Mouse (Mus musculus) left cerebral cortex, adult 11 months (tissue): Measurements from ENCODE around the gene Ost4.

Experiments used
- DNase-seq: peaks from one replicate; pipeline ENCODE4 v3.0.0; 2022; ENCODE audit warnings: low spot score

The Ost4 gene

DNA sequence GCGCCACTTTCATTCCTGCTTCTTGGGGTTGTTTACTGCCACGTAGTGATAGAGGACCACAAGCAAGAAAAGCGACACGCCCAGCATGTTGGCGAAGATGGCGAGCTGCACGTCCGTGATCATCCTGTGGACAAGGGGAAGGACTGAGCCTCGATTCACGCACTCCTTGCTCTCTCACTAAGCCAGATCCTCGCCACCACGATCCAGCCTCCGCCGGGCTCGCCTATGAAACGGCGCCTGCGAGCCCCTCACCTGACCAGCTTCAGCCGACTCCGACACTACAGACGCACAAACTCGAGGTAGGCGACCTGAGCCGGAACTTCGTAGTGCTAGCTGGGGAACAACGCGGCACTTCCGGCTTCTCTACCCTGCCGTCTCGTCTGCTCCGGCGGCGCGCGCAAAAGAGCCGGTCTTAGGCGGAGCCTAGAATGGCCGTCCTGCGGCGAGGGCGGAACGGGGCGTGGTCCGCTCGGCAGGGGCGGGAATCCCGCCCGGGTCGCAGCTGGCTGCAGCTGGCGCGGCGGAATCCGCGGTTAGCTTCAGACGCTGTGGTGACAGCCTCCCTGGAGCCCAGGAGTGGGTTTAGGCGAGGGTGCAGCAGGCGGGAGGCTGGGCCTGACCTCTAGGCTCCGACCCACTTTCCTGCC is at the start of gene Ost4:
TSS of gene Ost4 (minus strand) at position 376 of the 647 bp plus-strand sequence.
- peak; percentile 89 for DNase-seq

DNA sequence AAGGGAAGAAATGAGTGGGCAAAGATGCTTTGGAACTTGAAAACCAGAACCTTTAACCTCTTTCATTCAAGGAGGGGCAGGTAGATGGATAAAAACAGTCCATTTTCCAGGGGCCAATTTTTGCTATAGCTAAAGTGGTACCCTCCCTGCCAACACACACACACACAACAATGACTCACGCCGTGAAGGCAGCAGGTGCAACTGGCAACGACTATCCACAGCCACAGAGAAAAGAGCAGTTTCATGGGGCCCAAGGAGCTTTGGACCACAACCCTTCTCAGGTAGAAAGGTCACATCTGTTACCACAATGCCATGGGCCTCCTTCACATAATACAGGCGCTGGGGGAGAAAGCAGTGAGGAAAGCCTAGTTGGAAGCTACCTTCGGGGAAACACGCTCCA is 48.2 kb upstream of the Ost4 start:
- no peak for DNase-seq

- DNase-seq, result no peak
Observed at GRCm38 (mm10) chr5:30954556-30954955, 47.0 kb upstream of the Ost4 start.

DNA sequence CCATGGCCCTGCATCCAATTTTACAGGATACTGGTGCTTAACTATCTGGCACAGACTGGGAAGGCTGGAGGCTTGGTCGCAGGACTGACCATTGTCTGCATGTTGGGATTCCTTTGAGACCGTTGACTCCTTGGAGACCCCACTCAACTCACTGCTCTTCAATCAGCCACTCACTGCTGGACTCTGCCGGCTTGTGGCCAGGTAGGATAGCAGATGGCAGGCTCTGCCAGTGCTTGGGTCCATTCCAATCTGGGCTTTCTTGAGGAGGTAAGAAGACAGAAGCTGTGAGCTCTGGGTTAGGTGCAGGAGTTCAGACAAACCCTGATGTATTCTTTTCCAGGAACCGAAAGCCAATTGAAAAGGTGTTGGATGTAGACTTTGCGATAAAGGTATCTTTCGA is 46.5 kb upstream of the Ost4 start:
- DNase-seq, result no peak

DNA sequence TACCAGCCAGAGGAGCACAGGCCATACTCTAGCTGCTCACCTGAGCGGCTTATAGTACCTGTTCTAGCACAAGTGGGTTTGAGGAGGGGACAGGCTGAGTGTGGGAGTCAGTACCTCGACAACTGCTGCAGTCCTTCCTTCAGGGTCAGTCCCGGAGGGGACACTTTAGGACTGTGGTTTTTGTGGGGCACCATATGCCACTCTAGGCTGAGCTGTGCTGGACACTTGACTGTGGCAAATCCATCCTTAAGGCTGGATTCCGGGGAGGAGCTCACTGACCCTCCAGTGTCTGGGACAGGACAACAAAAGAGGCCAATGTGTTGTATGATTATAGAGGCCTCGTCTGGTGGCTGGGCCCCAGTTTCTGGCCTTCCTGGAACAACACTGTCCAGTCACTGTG is 45.0 kb upstream of the Ost4 start:
- no peak for DNase-seq

GRCm38 (mm10) chr5:30951706-30952105 is 44.1 kb upstream of the Ost4 start:
- DNase-seq, result no peak

DNA sequence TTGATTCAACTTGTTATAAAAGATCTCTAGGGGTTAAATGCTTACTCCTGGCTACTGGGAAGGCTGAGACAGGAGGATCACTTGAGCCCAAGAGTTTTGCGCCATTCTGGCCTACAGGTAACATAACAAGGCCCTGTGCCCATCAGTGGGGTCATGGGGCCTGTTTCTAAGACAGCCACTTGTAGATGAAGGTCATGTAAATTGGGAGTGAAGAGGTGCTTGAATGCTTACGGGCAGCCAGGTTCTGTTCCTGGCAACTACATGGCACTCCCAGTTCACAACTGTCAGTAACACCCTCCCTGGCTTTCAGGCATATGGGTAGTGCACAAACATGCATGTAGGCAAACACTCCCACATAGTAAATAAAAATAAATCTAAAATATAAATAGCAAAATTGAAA is 43.3 kb upstream of the Ost4 start:
- no peak for DNase-seq

GRCm38 (mm10) chr5:30950451-30950850 is 42.9 kb upstream of the Ost4 start:
- DNase-seq, result no peak

- DNase-seq, result peak; percentile 83
Observed at GRCm38 (mm10) chr5:30949654-30950326, 42.2 kb upstream of the Ost4 start.

GRCm38 (mm10) chr5:30948620-30949019 is 41.0 kb upstream of the Ost4 start:
- DNase-seq, result no peak

- DNase-seq, result peak; percentile 59
Observed at GRCm38 (mm10) chr5:30944956-30945781, 37.6 kb upstream of the Ost4 start, which contains the start of gene Cgref1. Gene Cgref1 (minus strand): TSS chr5:30945591.

DNA sequence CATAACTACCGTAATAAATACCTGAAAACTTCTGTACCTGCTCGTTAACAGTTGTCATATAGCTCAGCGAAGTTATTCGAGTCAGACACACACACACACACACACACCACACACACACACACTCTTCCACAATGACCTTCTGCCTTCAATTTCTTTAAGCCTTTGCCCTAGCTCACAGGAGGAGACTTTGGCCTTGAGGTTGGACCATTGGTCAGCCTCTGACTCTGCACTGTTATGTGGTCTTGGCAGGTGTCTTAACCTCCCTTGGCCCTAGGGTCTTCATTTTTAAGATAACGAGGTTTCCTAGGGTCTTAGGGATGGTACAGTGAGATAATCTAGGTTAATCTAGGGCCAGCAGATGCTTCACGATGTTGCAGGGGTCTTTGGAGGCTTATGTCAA is 36.8 kb upstream of the Ost4 start:
- DNase-seq, result no peak

- DNase-seq, result no peak
Observed at GRCm38 (mm10) chr5:30943004-30943403, 35.4 kb upstream of the Ost4 start.

DNA sequence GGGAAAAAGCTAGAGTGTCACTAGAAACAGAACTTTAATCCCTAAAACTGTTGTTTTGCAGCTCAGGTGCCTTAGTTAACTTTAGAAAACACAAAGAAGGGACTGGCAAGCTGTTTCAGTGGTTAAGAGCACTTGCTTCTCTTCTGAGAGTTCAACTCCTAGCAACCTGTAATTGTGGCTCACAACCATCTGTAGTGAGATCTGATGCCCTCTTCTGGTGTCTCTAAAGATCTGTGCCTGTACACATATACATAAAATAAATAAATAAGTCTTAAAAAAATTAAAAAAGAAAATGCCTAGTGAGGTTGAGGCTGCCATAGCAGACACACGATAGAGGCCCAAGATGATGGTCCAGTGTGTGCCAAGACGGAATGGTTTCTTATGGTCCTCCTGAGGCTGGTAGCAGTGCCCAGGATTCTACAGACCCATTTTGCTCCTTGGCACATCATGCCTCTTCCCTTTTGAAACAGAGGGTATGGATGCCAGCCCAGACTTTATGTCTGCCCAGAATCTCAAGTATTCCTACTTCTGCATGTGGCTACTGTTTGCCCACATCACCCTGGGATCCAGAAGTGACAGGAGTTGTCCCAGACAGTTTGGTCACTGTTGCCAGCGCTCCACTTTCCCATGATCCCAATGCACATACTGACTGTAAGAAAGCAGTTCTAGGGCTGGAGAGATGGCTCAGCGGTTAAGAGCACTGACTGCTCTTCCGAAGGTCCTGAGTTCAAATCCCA is 27.3 kb upstream of the Ost4 start:
- no peak for DNase-seq

GRCm38 (mm10) chr5:30933705-30934104 is 26.1 kb upstream of the Ost4 start:
- DNase-seq, result no peak

- no peak for DNase-seq
Observed at GRCm38 (mm10) chr5:30931378-30931777, 23.8 kb upstream of the Ost4 start.

DNA sequence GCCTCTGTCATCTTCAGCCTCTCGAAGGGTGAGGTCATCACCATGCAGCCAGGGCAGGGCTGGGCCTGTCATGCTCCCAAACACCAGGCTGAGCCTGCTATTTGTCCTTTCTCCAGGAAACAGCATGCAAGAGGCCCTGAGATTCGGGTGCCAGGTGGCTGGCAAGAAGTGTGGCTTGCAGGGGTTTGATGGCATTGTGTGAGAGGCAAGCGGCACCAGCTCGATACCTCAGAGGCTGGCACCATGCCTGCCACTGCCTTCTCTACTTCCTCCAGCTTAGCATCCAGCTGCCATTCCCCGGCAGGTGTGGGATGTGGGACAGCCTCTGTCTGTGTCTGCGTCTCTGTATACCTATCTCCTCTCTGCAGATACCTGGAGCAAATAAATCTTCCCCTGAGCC is 23.3 kb upstream of the Ost4 start:
- no peak for DNase-seq

DNA sequence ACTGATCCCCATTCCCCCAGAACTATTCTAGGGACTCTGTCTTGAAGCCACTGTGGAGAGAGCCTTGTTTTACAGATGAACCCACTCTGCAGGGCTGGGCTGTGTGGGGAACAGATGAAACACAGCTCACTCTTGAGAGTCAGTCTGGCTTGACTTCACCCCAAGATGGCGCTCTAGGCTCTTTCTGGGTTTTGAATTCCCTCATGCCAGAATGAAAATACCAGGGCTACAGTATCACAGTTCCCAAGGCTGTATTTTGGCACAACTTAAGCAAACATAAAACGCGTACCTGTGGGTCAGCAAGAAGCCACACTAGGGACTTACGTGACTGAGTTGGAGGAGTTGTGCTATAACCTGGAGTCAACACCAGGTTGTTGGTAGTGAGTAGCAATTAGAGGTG is 22.5 kb upstream of the Ost4 start:
- peak; percentile 69 for DNase-seq

GRCm38 (mm10) chr5:30927945-30928529 is 20.4 kb upstream of the Ost4 start:
- no peak for DNase-seq

GRCm38 (mm10) chr5:30926073-30926472 is 18.5 kb upstream of the Ost4 start:
- DNase-seq, result no peak

- no peak for DNase-seq
Observed at GRCm38 (mm10) chr5:30925217-30925616, 17.6 kb upstream of the Ost4 start.

DNA sequence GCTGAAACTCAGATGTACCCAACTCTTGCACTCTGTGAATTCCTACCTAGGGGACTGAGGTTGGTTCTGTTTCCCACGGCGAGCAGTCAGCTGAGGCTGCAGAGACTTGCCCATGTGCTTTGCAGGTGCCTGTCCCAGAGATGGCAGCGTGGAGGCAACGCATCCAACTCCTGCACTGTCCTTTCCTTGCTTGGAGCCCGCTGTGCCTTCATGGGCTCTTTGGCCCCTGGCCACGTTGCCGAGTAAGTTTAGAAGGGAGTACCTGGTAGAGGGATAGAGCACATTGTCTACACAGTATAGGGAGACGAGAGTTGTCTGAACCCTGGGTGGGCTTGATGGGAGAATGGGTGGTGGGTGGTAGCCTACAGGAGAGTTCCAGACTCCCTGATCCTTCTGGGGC is 17.0 kb upstream of the Ost4 start:
- no peak for DNase-seq
